Mouse (Mus musculus) T-cell, adult 66 days (primary cell): ENCODE measurements around the gene Defb39. TPM values are rescaled to one million over a fixed set of nuclear protein-coding genes. Genes with fewer than 3 reads are reported as not detected.

Source experiments
- total RNA-seq, 2 experiments: library from RNA; stranded (reverse); gene quantifications; 3 replicates in 1 of 2; 4 replicates in 1 of 2; pipeline ENCODE4 v1.2.4; 2023

Gene Defb39
- total RNA-seq, result not detected

GRCm38 (mm10) chr8:19064710-19065109, at the start of gene Defb39:
TSS of gene Defb39 (minus strand) at chr8:19064810.

GRCm38 (mm10) chr8:19026466-19026865, 38.1 kb downstream of the Defb39 start, which contains the start of gene Defb38:
TSS of gene Defb38 (minus strand) at chr8:19026566.

Other genes starting within 250 kb of the Defb39 start
- not detected for gene Defb40, start 86.6 kb downstream of the Defb39 start, total RNA-seq
- not detected for gene Defb37, start 73.8 kb downstream of the Defb39 start, total RNA-seq
- not detected for gene Defb38, start 38.2 kb downstream of the Defb39 start, total RNA-seq
- not detected for gene Defb12, start 50.0 kb upstream of the Defb39 start, total RNA-seq
- gene Defb34, start 58.9 kb upstream of the Defb39 start, total RNA-seq, result not detected
- gene Gm45826, start 76.0 kb upstream of the Defb39 start, total RNA-seq, result not detected
- gene Defb14, start 129.5 kb upstream of the Defb39 start, total RNA-seq, result not detected
- not detected for gene Defb4, start 133.9 kb upstream of the Defb39 start, total RNA-seq
- gene Defb6, start 160.7 kb upstream of the Defb39 start, total RNA-seq, result not detected
- gene Defb46, start 175.1 kb upstream of the Defb39 start, total RNA-seq, result not detected
- gene Defb5, start 182.8 kb upstream of the Defb39 start, total RNA-seq, result not detected
- gene Defb3, start 228.6 kb upstream of the Defb39 start, total RNA-seq, result not detected